Mouse (Mus musculus) mouse trophoblast stem cell (cell line): ENCODE data around the gene Ahcyl2.

Experiments
- in situ Hi-C, 2 experiments: fragments of 300-500 bp; cut with MseI, MboI; formaldehyde crosslinking; loops; 2 replicates in 1 of 2; 3 replicates in 1 of 2; pipeline ENCODE4 v1.15.1; 2025

The Ahcyl2 gene

GRCm38 (mm10) chr6:29851873-29852272 is 84.1 kb downstream of the Ahcyl2 start:
- in situ Hi-C loops, result no loop called here

- in situ Hi-C loops, result no loop called here
Measured at GRCm38 (mm10) chr6:29853213-29853899, 85.5 kb downstream of the Ahcyl2 start.

- in situ Hi-C loops, result no loop called here
Measured at GRCm38 (mm10) chr6:29853900-29854390, 86.1 kb downstream of the Ahcyl2 start.

- in situ Hi-C loops, result no loop called here
Measured at GRCm38 (mm10) chr6:29858619-29859018, 90.8 kb downstream of the Ahcyl2 start.

GRCm38 (mm10) chr6:29859344-29859743 is 91.5 kb downstream of the Ahcyl2 start:
- in situ Hi-C loops, result no loop called here

- in situ Hi-C loops, result no loop called here
Measured at GRCm38 (mm10) chr6:29860238-29860637, 92.4 kb downstream of the Ahcyl2 start.

- in situ Hi-C loops, result no loop called here
Measured at GRCm38 (mm10) chr6:29864926-29865325, 97.1 kb downstream of the Ahcyl2 start.

- in situ Hi-C loops, result no loop called here
Measured at GRCm38 (mm10) chr6:29866935-29867724, 99.3 kb downstream of the Ahcyl2 start.

- in situ Hi-C loops, result no loop called here
Measured at GRCm38 (mm10) chr6:29868341-29868895, 100.6 kb downstream of the Ahcyl2 start.

GRCm38 (mm10) chr6:29873654-29874053 is 105.8 kb downstream of the Ahcyl2 start:
- in situ Hi-C loops, result no loop called here

- in situ Hi-C loops, result no loop called here
Measured at GRCm38 (mm10) chr6:29875576-29875975, 107.8 kb downstream of the Ahcyl2 start.

- in situ Hi-C loops, result no loop called here
Measured at GRCm38 (mm10) chr6:29876782-29877181, 109.0 kb downstream of the Ahcyl2 start.

GRCm38 (mm10) chr6:29879579-29879978 is 111.8 kb downstream of the Ahcyl2 start:
- in situ Hi-C loops, result no loop called here

GRCm38 (mm10) chr6:29880796-29881195 is 113.0 kb downstream of the Ahcyl2 start:
- in situ Hi-C loops, result no loop called here

- in situ Hi-C loops, result no loop called here
Measured at GRCm38 (mm10) chr6:29881936-29882335, 114.1 kb downstream of the Ahcyl2 start.

- in situ Hi-C loops, result no loop called here
Measured at GRCm38 (mm10) chr6:29882870-29883269, 115.1 kb downstream of the Ahcyl2 start.

GRCm38 (mm10) chr6:29891151-29891550 is 123.3 kb downstream of the Ahcyl2 start:
- in situ Hi-C loops, result no loop called here

- in situ Hi-C loops, result no loop called here
Measured at GRCm38 (mm10) chr6:29896976-29897375, 129.2 kb downstream of the Ahcyl2 start.

GRCm38 (mm10) chr6:29901450-29901849 is 133.6 kb downstream of the Ahcyl2 start:
- in situ Hi-C loops, result no loop called here

- in situ Hi-C loops, result no loop called here
Measured at GRCm38 (mm10) chr6:29902256-29902655, 134.4 kb downstream of the Ahcyl2 start.

- in situ Hi-C loops, result no loop called here
Measured at GRCm38 (mm10) chr6:29903343-29903914, 135.6 kb downstream of the Ahcyl2 start.

GRCm38 (mm10) chr6:29904281-29904680 is 136.5 kb downstream of the Ahcyl2 start:
- in situ Hi-C loops, result no loop called here
